Mouse (Mus musculus) thymus, postnatal 14 days (tissue): Measurements from ENCODE around the gene Prkag2.

Source experiments
- DNase-seq: peaks from one replicate; pipeline ENCODE4 v3.0.0; 2021

Prkag2 gene

GRCm38 (mm10) chr5:24958596-24958995 is 141.8 kb downstream of the Prkag2 start:
- no peak for DNase-seq

GRCm38 (mm10) chr5:24956891-24957290 is 143.6 kb downstream of the Prkag2 start:
- DNase-seq: no peak

- DNase-seq: no peak
Measured at GRCm38 (mm10) chr5:24952842-24953741, 147.3 kb downstream of the Prkag2 start.

- no peak for DNase-seq
Measured at GRCm38 (mm10) chr5:24952212-24952611, 148.2 kb downstream of the Prkag2 start.

GRCm38 (mm10) chr5:24950891-24951574 is 149.4 kb downstream of the Prkag2 start:
- no peak for DNase-seq

GRCm38 (mm10) chr5:24950039-24950438 is 150.4 kb downstream of the Prkag2 start:
- no peak for DNase-seq

- DNase-seq: no peak
Measured at GRCm38 (mm10) chr5:24938046-24938822, 162.2 kb downstream of the Prkag2 start.

GRCm38 (mm10) chr5:24936451-24936850 is 164.0 kb downstream of the Prkag2 start:
- no peak for DNase-seq

GRCm38 (mm10) chr5:24935446-24935845 is 165.0 kb downstream of the Prkag2 start:
- no peak for DNase-seq

GRCm38 (mm10) chr5:24933760-24934159 is 166.7 kb downstream of the Prkag2 start:
- no peak for DNase-seq

GRCm38 (mm10) chr5:24931578-24932185 is 168.8 kb downstream of the Prkag2 start:
- DNase-seq: no peak

GRCm38 (mm10) chr5:24930831-24931577 is 169.4 kb downstream of the Prkag2 start:
- DNase-seq: no peak

GRCm38 (mm10) chr5:24928816-24929215 is 171.6 kb downstream of the Prkag2 start:
- no peak for DNase-seq

- DNase-seq: no peak
Measured at GRCm38 (mm10) chr5:24927706-24928105, 172.7 kb downstream of the Prkag2 start.

- no peak for DNase-seq
Measured at GRCm38 (mm10) chr5:24919155-24919554, 181.3 kb downstream of the Prkag2 start.

- no peak for DNase-seq
Measured at GRCm38 (mm10) chr5:24916511-24916910, 183.9 kb downstream of the Prkag2 start.

GRCm38 (mm10) chr5:24915119-24915518 is 185.3 kb downstream of the Prkag2 start:
- DNase-seq: no peak

GRCm38 (mm10) chr5:24913656-24914055 is 186.8 kb downstream of the Prkag2 start:
- DNase-seq: no peak

GRCm38 (mm10) chr5:24908820-24909716 is 191.4 kb downstream of the Prkag2 start:
- DNase-seq: peak; percentile 83

GRCm38 (mm10) chr5:24908141-24908819 is 192.2 kb downstream of the Prkag2 start:
- peak; percentile 96 for DNase-seq
